Mouse (Mus musculus): ENCODE measurements around the gene 3110009E18Rik. TPM values are rescaled to one million over a fixed set of nuclear protein-coding genes. Genes with fewer than 3 reads are reported as not detected.

Gene 3110009E18Rik
- total and polyA plus RNA-seq, 3 experiments, result 15.1 to 16.5 TPM; not detected in 1

DNA sequence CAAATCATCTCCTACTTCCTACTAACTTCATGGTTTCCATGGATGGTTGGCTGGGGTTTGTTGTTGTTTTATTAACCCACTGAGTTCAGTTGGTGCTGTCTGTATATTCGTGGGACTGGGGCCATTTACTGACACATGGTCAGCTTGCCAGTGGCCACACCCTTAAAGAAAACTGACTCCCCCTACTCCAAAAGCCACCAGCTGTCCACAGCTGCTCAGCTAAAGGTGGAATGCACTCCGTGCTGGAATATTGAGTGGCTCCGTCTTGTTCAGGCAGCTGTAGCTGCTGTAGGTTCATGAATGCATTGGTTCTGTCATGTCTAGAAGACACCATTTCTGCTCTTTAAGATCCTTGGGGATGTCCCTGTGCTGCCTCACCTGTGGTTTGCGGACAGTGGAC lies 102.6 kb downstream of the 3110009E18Rik start:
- no peaks in the 10 kb centered on the region for H3K36me3 ChIP-seq (ENCODE audit: control insufficient read depth in 1 of 2, insufficient read depth in 2 of 2, low read length in 2 of 2)
- TF ChIP-seq NRF1 (IDR thresholded peaks at IDR 0.05; ENCODE audit: insufficient read depth, low read depth, low read length, poor library complexity, severe bottlenecking) (no peak), SMC3 (IDR thresholded peaks at IDR 0.05; ENCODE audit: low read depth, low read length) (no peak), GABPA (IDR thresholded peaks at IDR 0.05; ENCODE audit: low read depth, low read length) (no peak), MEF2A (IDR thresholded peaks at IDR 0.05; ENCODE audit: extremely low read depth, insufficient replicate concordance, low read depth, low read length, poor library complexity, severe bottlenecking) (no peak)
- no peaks in the 10 kb centered on the region for H3K79me2 ChIP-seq (ENCODE audit: control insufficient read depth, insufficient read depth, low read length, poor library complexity)
- H3K27ac ChIP-seq (ENCODE audit: control insufficient read depth, low read depth, low read length), result no peak overlapping the region
- no peaks in the 10 kb centered on the region for H3K9me3 ChIP-seq (replicated peaks; ENCODE audit: insufficient read depth, low read length)
- H3K9ac ChIP-seq (ENCODE audit: control insufficient read depth, low read depth, low read length, poor library complexity, severe bottlenecking), result no peak overlapping the region
- H3K4me1 ChIP-seq (ENCODE audit: control insufficient read depth in 1 of 2, insufficient read depth in 2 of 2, low read length in 2 of 2), result no peaks in the 10 kb centered on the region
- H3K27me3 ChIP-seq (ENCODE audit: control insufficient read depth in 1 of 2, insufficient read depth in 2 of 2, low read length in 2 of 2), result no peaks in the 10 kb centered on the region
- no peak overlapping the region for H3K4me3 ChIP-seq (ENCODE audit: control insufficient read depth in 1 of 2, insufficient read depth in 1 of 2, low read depth in 2 of 2, low read length in 2 of 2)
- DNase-seq (ENCODE audit: low read depth, low spot score), result no peak

- no peak for TF ChIP-seq BHLHE40 (IDR thresholded peaks at IDR 0.05; ENCODE audit: borderline replicate concordance, low read depth, low read length)
- TF ChIP-seq RCOR1 (IDR thresholded peaks at IDR 0.05; ENCODE audit: low read depth, low read length), result no peak
- TF ChIP-seq MAZ (IDR thresholded peaks at IDR 0.05; ENCODE audit: low read depth, low read length), result no peak
- no peak for TF ChIP-seq NRF1 (IDR thresholded peaks at IDR 0.05; ENCODE audit: insufficient read depth, low read depth, low read length, poor library complexity, severe bottlenecking)
- no peak for TF ChIP-seq MYC (IDR thresholded peaks at IDR 0.05; ENCODE audit: low read depth, low read length)
- TF ChIP-seq MXI1 (IDR thresholded peaks at IDR 0.05; ENCODE audit: low read depth, low read length), result no peak
- no peak for TF ChIP-seq GATA1 (IDR thresholded peaks at IDR 0.05; ENCODE audit: low read depth, low read length)
- no peak for TF ChIP-seq MEF2A (IDR thresholded peaks at IDR 0.05; ENCODE audit: extremely low read depth, insufficient replicate concordance, low read depth, low read length, poor library complexity, severe bottlenecking)
- no peak for TF ChIP-seq USF1 (IDR thresholded peaks at IDR 0.05; ENCODE audit: low read depth, low read length)
- TF ChIP-seq JUND (IDR thresholded peaks at IDR 0.05; ENCODE audit: low read depth, low read length), result no peak
- TF ChIP-seq MAX (IDR thresholded peaks at IDR 0.05; ENCODE audit: low read length), result no peak
- TF ChIP-seq ETS1 (IDR thresholded peaks at IDR 0.05; ENCODE audit: low read depth, low read length), result no peak
- TF ChIP-seq TCF12 (IDR thresholded peaks at IDR 0.05; ENCODE audit: low read depth, low read length), result no peak
- no peak for TF ChIP-seq ZMIZ1 (IDR thresholded peaks at IDR 0.05; ENCODE audit: low read depth, low read length)
These were observed 108.9 kb downstream of the 3110009E18Rik start for GRCm38 (mm10) chr1:120229723-120230471.

More at GRCm38 (mm10) chr1:120229723-120230471, 108.9 kb downstream of the 3110009E18Rik start:
- H3K4me1 ChIP-seq (ENCODE audit: control insufficient read depth in 1 of 2, insufficient read depth in 2 of 2, low read length in 2 of 2), result peaks cover 2 to 14% of the 10 kb centered on the region in 2 experiments; a peak in 3 of 4 replicates
- no peaks in the 10 kb centered on the region for H3K27me3 ChIP-seq (ENCODE audit: control insufficient read depth in 1 of 2, insufficient read depth in 2 of 2, low read length in 2 of 2)
- peaks cover 7 to 11% of the 10 kb centered on the region in 2 experiments for H3K36me3 ChIP-seq (ENCODE audit: control insufficient read depth in 1 of 2, insufficient read depth in 2 of 2, low read length in 2 of 2)
- no peak overlapping the region for H3K9ac ChIP-seq (ENCODE audit: control insufficient read depth, low read depth, low read length, poor library complexity, severe bottlenecking)
- H3K27ac ChIP-seq (ENCODE audit: control insufficient read depth, low read depth, low read length), result no peak overlapping the region
- no peaks in the 10 kb centered on the region for H3K9me3 ChIP-seq (replicated peaks; ENCODE audit: insufficient read depth, low read length)
- DNase-seq (ENCODE audit: low read depth, low spot score), result no peak
- no peak overlapping the region for H3K4me3 ChIP-seq (ENCODE audit: control insufficient read depth in 1 of 2, insufficient read depth in 1 of 2, low read depth in 2 of 2, low read length in 2 of 2)
- no peaks in the 10 kb centered on the region for H3K79me2 ChIP-seq (ENCODE audit: control insufficient read depth, insufficient read depth, low read length, poor library complexity)
